8 mouse cellular contexts compared by ENCODE assay signal in genomic region chr6:135197446-135197845, GRCm38 (mm10). TPM values are rescaled to one million over a fixed set of nuclear protein-coding genes. Genes with fewer than 3 reads are reported as not detected.
DNase-seq lines count a peak whose midpoint lies in the region; ATAC-seq and TF ChIP-seq lines count a peak whose summit lies in the region.

No protein-coding gene starts in this region.

- intact Hi-C loops in left cerebral cortex, postnatal 4 days (cut with DNase I), result no loop called here

- H3K9ac ChIP-seq in hindbrain, postnatal 0 days (replicated peaks; ENCODE audit: low read length), result peak overlapping the region; percentile 92

- no peaks in the 10 kb centered on the region for H3K9me3 ChIP-seq in hindbrain, postnatal 0 days (ENCODE audit: low read length)

- no peaks in the 10 kb centered on the region for H3K27me3 ChIP-seq in hindbrain, postnatal 0 days (ENCODE audit: insufficient read depth, low read length)
- no peaks in the 10 kb centered on the region for H3K27me3 ChIP-seq in myocyte (ENCODE audit: control insufficient read depth, insufficient read depth, insufficient read length)

- no peaks in the 10 kb centered on the region for H3K36me3 ChIP-seq in hindbrain, postnatal 0 days (ENCODE audit: insufficient read depth, low read length)
- no peaks in the 10 kb centered on the region for H3K36me3 ChIP-seq in myocyte (ENCODE audit: control insufficient read depth, insufficient read depth)

- no peak for DNase-seq in layer of hippocampus, adult 2 months (ENCODE audit: low spot score in 2 of 2)
- no peak for DNase-seq in layer of hippocampus, postnatal 10 days (ENCODE audit: low spot score in 2 of 2)
- DNase-seq in hindbrain, postnatal 0 days (ENCODE audit: low spot score), result no peak
- DNase-seq in adrenal gland, adult 2 months, result no peak
- DNase-seq in left cerebral cortex, postnatal 4 days, result no peak
- no peak for DNase-seq in frontal cortex, postnatal 25 days (ENCODE audit: low spot score in 2 of 2)

- peak overlapping the region; percentile 18 for H3ac ChIP-seq in myocyte (ENCODE audit: control insufficient read depth, insufficient read length)

- H3K4me3 ChIP-seq in layer of hippocampus, adult 2 months, result peak overlapping the region; percentile 86
- H3K4me3 ChIP-seq in cortical plate, adult 2 months (ENCODE audit: insufficient read depth, low read length), result peak overlapping the region; percentile 92
- H3K4me3 ChIP-seq in hindbrain, postnatal 0 days (ENCODE audit: low read length), result peak overlapping the region; percentile 94
- H3K4me3 ChIP-seq in myocyte, result peak overlapping the region; percentile 36

- H3K27ac ChIP-seq in layer of hippocampus, adult 2 months, result peak overlapping the region; percentile 96
- no peak overlapping the region for H3K27ac ChIP-seq in cortical plate, adult 2 months (ENCODE audit: insufficient read depth, low read length)
- peak overlapping the region; percentile 88; the same call in 1 of the 2 replicates for H3K27ac ChIP-seq in hindbrain, postnatal 0 days

- TF ChIP-seq CTCF in layer of hippocampus, adult 2 months (conservative IDR thresholded peaks at IDR 0.05), result no peak
- TF ChIP-seq CTCF in cortical plate, adult 2 months (IDR thresholded peaks at IDR 0.05; ENCODE audit: extremely low read depth, insufficient read depth, low read length), result no peak
- no peak for TF ChIP-seq CTCF in hindbrain, postnatal 0 days (IDR thresholded peaks at IDR 0.05; ENCODE audit: low read depth)

- 20% methylated on average over 7 of the region's 7 CpGs for WGBS in hindbrain, postnatal 0 days

- H3K4me2 ChIP-seq in hindbrain, postnatal 0 days (ENCODE audit: low read depth, low read length), result peak overlapping the region; percentile 89
- H3K4me2 ChIP-seq in myocyte (ENCODE audit: low read depth), result peak overlapping the region; percentile 84

- peaks cover 6% of the 10 kb centered on the region for H3K4me1 ChIP-seq in cortical plate, adult 2 months (ENCODE audit: control insufficient read depth, insufficient read depth, low read length)
- H3K4me1 ChIP-seq in hindbrain, postnatal 0 days (ENCODE audit: insufficient read depth, low read length), result peaks cover 6% of the 10 kb centered on the region; the same call in 1 of the 2 replicates

- no peak for TF ChIP-seq POLR2A in cortical plate, adult 2 months (IDR thresholded peaks at IDR 0.05; ENCODE audit: extremely low read depth, insufficient read depth, low read length)
- no peak for TF ChIP-seq POLR2A in myocyte (IDR thresholded peaks at IDR 0.05; ENCODE audit: insufficient read length, low read depth)

- H3K79me2 ChIP-seq in myocyte (ENCODE audit: control insufficient read depth, insufficient read depth), result no peaks in the 10 kb centered on the region

- no peak for ATAC-seq in hindbrain, postnatal 0 days

TF ChIP-seq in myocyte, 11 proteins besides CTCF, POLR2A, EP300 and RAD21:
- TF ChIP-seq SRF (IDR thresholded peaks at IDR 0.05; ENCODE audit: control insufficient read depth, insufficient read length, low read depth) (no peak), REST (IDR thresholded peaks at IDR 0.05; ENCODE audit: insufficient read depth, insufficient read length) (no peak), MAX (IDR thresholded peaks at IDR 0.05; ENCODE audit: low read depth) (no peak), CEBPB (IDR thresholded peaks at IDR 0.05; ENCODE audit: insufficient read depth, poor library complexity, severe bottlenecking) (no peak), POLR2AphosphoS2 (IDR thresholded peaks at IDR 0.05; ENCODE audit: insufficient read length, low read depth) (no peak), MYOG (IDR thresholded peaks at IDR 0.05; ENCODE audit: control insufficient read depth in 1 of 3, insufficient read depth in 1 of 3, insufficient read length in 2 of 3, low read depth in 2 of 3) (no peak), E2F4 (IDR thresholded peaks at IDR 0.05; ENCODE audit: insufficient read depth) (no peak), USF1 (IDR thresholded peaks at IDR 0.05; ENCODE audit: low read depth) (no peak), TCF12 (IDR thresholded peaks at IDR 0.05; ENCODE audit: insufficient read depth, poor library complexity, severe bottlenecking) (no peak), MYOD1 (IDR thresholded peaks at IDR 0.05; ENCODE audit: control insufficient read depth in 1 of 3, insufficient read length in 2 of 3, low read depth in 2 of 3) (no peak), TCF3 (IDR thresholded peaks at IDR 0.05; ENCODE audit: insufficient read length, low read depth) (no peak)

RNA-seq across cellular contexts. Expression of gene Fam234b, which starts 0.3 kb away (rescaled TPM):
- total RNA-seq in layer of hippocampus, adult 2 months (2021), result 100 to 1,000 TPM; 161 to 166 TPM
- 100 to 1,000 TPM; 112 to 127 TPM for total RNA-seq in layer of hippocampus, postnatal 10 days (2021)
- 158 and 167 TPM in 2 replicates for polyA plus RNA-seq in cortical plate, adult 2 months (2012; rRNA removed)
- 75.7 and 79.0 TPM in 2 replicates for total RNA-seq in hindbrain, postnatal 0 days (2014; rRNA removed)
- 86.6 and 92.0 TPM in 2 replicates for polyA plus RNA-seq in hindbrain, postnatal 0 days (2015; fragmentation: Nextera tagmentation; extraction: Ambion mirVana)
- 6.3 TPM for polyA plus RNA-seq in myocyte (2012; fragmentation: generic; extraction: Trizol)
- 10 to 100 TPM; 13.8 to 31.3 TPM for total RNA-seq in adrenal gland, adult 2 months (2021)
- polyA plus RNA-seq in adrenal gland, adult 2 months (2012; rRNA removed), result 14.0 and 21.0 TPM in 2 replicates
- total RNA-seq in left cerebral cortex, postnatal 4 days (2021), result 10 to 100 TPM; 86.1 to 92.1 TPM

RNA-seq across cellular contexts. Expression of gene Hebp1, which starts 0.4 kb away (rescaled TPM):
- total RNA-seq in layer of hippocampus, adult 2 months (2021), result 10 to 100 TPM; 74.1 to 79.1 TPM
- 10 to 100 TPM; 44.2 to 44.6 TPM for total RNA-seq in layer of hippocampus, postnatal 10 days (2021)
- polyA plus RNA-seq in cortical plate, adult 2 months (2012; rRNA removed), result 40.2 and 48.6 TPM in 2 replicates
- total RNA-seq in hindbrain, postnatal 0 days (2014; rRNA removed), result 5.7 and 8.3 TPM in 2 replicates
- polyA plus RNA-seq in hindbrain, postnatal 0 days (2015; fragmentation: Nextera tagmentation; extraction: Ambion mirVana), result 10.3 and 13.2 TPM in 2 replicates
- 30.5 TPM for polyA plus RNA-seq in myocyte (2012; fragmentation: generic; extraction: Trizol)
- total RNA-seq in adrenal gland, adult 2 months (2021), result 10 to 100 TPM; 18.0 to 27.6 TPM
- polyA plus RNA-seq in adrenal gland, adult 2 months (2012; rRNA removed), result 9.5 and 13.4 TPM in 2 replicates
- total RNA-seq in left cerebral cortex, postnatal 4 days (2021), result 10 to 100 TPM; 14.6 to 19.7 TPM

RNA-seq across cellular contexts. Expression of gene Gsg1, which starts 56.7 kb away (rescaled TPM):
- under 1 TPM in 1 of 2 experiments, not detected in 1; 0.47 TPM for total RNA-seq in layer of hippocampus, adult 2 months (2021)
- not detected for total RNA-seq in layer of hippocampus, postnatal 10 days (2021)
- polyA plus RNA-seq in cortical plate, adult 2 months (2012; rRNA removed), result 0.15 and 0.55 TPM in 2 replicates
- total RNA-seq in hindbrain, postnatal 0 days (2014; rRNA removed), result 1.1 TPM in 1 of 2 replicates, not detected in the other
- polyA plus RNA-seq in hindbrain, postnatal 0 days (2015; fragmentation: Nextera tagmentation; extraction: Ambion mirVana), result 0.18 and 0.31 TPM in 2 replicates
- polyA plus RNA-seq in myocyte (2012; fragmentation: generic; extraction: Trizol), result 0.04 TPM
- total RNA-seq in adrenal gland, adult 2 months (2021), result not detected
- polyA plus RNA-seq in adrenal gland, adult 2 months (2012; rRNA removed), result 0.18 TPM in 1 of 2 replicates, not detected in the other
- total RNA-seq in left cerebral cortex, postnatal 4 days (2021), result not detected

Comparison
In these comparisons a context has a peak if more than half of its experiments do, and no peak if none do; other contexts are left out.
1. H3K4me3 ChIP-seq: peak in every context shown above with its lines; median percentile 94 in hindbrain, postnatal 0 days; 92 in cortical plate, adult 2 months; 86 in layer of hippocampus, adult 2 months; 36 in myocyte.